Mouse (Mus musculus) liver, embryonic 14.5 days (tissue): ENCODE data around the gene Patz1. TPM values are rescaled to one million over a fixed set of nuclear protein-coding genes. Genes with fewer than 3 reads are reported as not detected.

Experiments
- ATAC-seq: fragments of 200-750 bp; cut with Nextera tagmentation; 2 replicates; pipeline ENCODE4 v1.8.0; 2017; ENCODE audit warnings: moderate number of reproducible peaks, mild to moderate bottlenecking, moderate library complexity; ENCODE audit not compliant: insufficient read depth
- DNase-seq, 3 experiments: peaks; one replicate each; pipeline ENCODE4 v3.0.0-alpha.2; 2012 to 2013; ENCODE audit warnings: low read depth in 3 of 3, low spot score in 3 of 3
- H3K27ac ChIP-seq: fragments of 300-500 bp; sonication (generic); 2 replicates; pipeline ENCODE4 v1.5.1; 2014; ENCODE audit warnings: moderate library complexity, mild to moderate bottlenecking, control low read depth, inconsistent platforms
- H3K27me3 ChIP-seq: fragments of 300-500 bp; sonication (generic); 2 replicates; pipeline ENCODE4 v1.6.1; 2014; ENCODE audit warnings: mild to moderate bottlenecking, low read length, moderate library complexity; ENCODE audit not compliant: control insufficient read depth, insufficient read depth
- H3K36me3 ChIP-seq: fragments of 300-500 bp; sonication (generic); replicated peaks from 2 replicates; pipeline ENCODE4 v1.6.1; 2014; ENCODE audit warnings: low read depth; ENCODE audit not compliant: control insufficient read depth, insufficient read depth
- H3K4me1 ChIP-seq, 2 experiments: fragments of 200-500 bp in 1 of 2; fragments of 300-500 bp in 1 of 2; sonication (generic) in 1 of 2; replicated peaks; 2 replicates each; pipeline ENCODE4 v1.6.1; 2012 to 2014; ENCODE audit warnings: antibody characterized with exemption in 1 of 2, inconsistent platforms in 1 of 2, low read length in 1 of 2; ENCODE audit not compliant: control insufficient read depth in 2 of 2, insufficient read depth in 2 of 2
- H3K4me2 ChIP-seq: fragments of 300-500 bp; sonication (generic); 2 replicates; pipeline ENCODE4 v1.6.1; 2014; ENCODE audit warnings: low read depth, mild to moderate bottlenecking, control low read depth, moderate library complexity
- H3K4me3 ChIP-seq, 2 experiments: fragments of 200-500 bp in 1 of 2; fragments of 300-500 bp in 1 of 2; sonication (generic) in 1 of 2; 2 replicates each; pipeline ENCODE4 v1.5.1; 2012 to 2014; ENCODE audit warnings: low read depth in 2 of 2, low read length in 2 of 2, mild to moderate bottlenecking in 2 of 2, control low read depth in 1 of 2, inconsistent platforms in 1 of 2, moderate library complexity in 1 of 2; ENCODE audit not compliant: insufficient read depth in 1 of 2
- H3K9ac ChIP-seq: fragments of 300-500 bp; sonication (generic); replicated peaks from 2 replicates; pipeline ENCODE4 v1.6.1; 2014; ENCODE audit warnings: mild to moderate bottlenecking, control low read depth, moderate library complexity
- H3K9me3 ChIP-seq: fragments of 300-500 bp; sonication (generic); 2 replicates; pipeline ENCODE4 v1.6.1; 2016; ENCODE audit warnings: low read length, mixed read lengths; ENCODE audit not compliant: control insufficient read depth
- CTCF ChIP-seq: IDR thresholded peaks from 2 replicates; pipeline ENCODE4 v1.5.1; 2016; ENCODE audit warnings: antibody characterized with exemption, low read depth, control low read depth
- EP300 ChIP-seq: IDR thresholded peaks from 2 replicates; pipeline ENCODE4 v1.6.1; 2016; ENCODE audit warnings: antibody characterized with exemption, low read depth
- WGBS: fragments of 180-500 bp; shearing (Covaris S2); extraction: QIAGEN DNeasy Blood & Tissue Kit; methylation state at CpG from one replicate; pipeline ENCODE4 v1.1.7; 2014; ENCODE audit not compliant: insufficient replicate concordance; 5-methylcytosine and 5-hydroxymethylcytosine counted together
- polyA plus RNA-seq, 2 experiments: library from polyadenylated mRNA; depleted of rRNA in 1 of 2; stranded (reverse) in 1 of 2; unstranded in 1 of 2; fragments of >200 nt; fragmentation: Nextera tagmentation in 1 of 2; extraction: Ambion mirVana in 1 of 2; gene quantifications; 2 replicates each; pipeline versions ENCODE4 v1.2.1 to v1.2.3; 2012 to 2014

The Patz1 gene
- polyA plus RNA-seq, 2 experiments: 11.6 to 16.2 TPM

GRCm38 (mm10) chr11:3302792-3303191 lies 14.1 kb downstream of the Patz1 start:
- no peaks in the 10 kb centered on the region for H3K4me1 ChIP-seq
- no peak overlapping the region for H3K27ac ChIP-seq
- no peak overlapping the region for H3K4me2 ChIP-seq
- no peak overlapping the region for H3K9ac ChIP-seq
- no peak overlapping the region for H3K4me3 ChIP-seq
- H3K36me3 ChIP-seq: peaks cover 48% of the 10 kb centered on the region
- no peaks in the 10 kb centered on the region for H3K9me3 ChIP-seq
- H3K27me3 ChIP-seq: no peaks in the 10 kb centered on the region
- DNase-seq (no peak), ATAC-seq (no peak)
- WGBS: 74% methylated on average over 4 of the region's 4 CpGs
- TF ChIP-seq CTCF: no peak
- no peak for TF ChIP-seq EP300

DNA sequence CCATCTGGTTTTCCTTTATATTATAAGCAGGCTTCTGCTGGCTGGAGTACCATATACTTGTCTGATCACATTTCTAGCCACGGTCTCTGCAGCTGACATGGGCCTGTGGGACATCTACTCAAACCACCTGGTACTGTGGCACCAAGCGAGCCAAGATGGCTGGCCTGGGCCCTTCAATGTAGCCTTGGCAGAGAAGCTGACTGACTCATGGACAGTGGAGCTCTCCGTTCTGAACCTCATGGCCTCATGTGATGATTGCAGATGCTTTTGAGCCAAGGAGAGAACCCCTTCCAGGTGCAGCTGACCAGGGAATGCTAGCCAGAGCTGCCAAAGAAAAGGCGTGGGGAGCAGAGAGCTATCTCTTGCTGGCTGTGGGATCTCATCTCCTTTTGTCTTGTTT lies 17.1 kb downstream of the Patz1 start:
- H3K4me3 ChIP-seq: no peak overlapping the region
- TF ChIP-seq EP300: no peak
- TF ChIP-seq CTCF: no peak
- DNase-seq (no peak), ATAC-seq (no peak)
- H3K27ac ChIP-seq: no peak overlapping the region
- peaks cover 56% of the 10 kb centered on the region for H3K36me3 ChIP-seq
- H3K4me2 ChIP-seq: no peak overlapping the region
- no peaks in the 10 kb centered on the region for H3K9me3 ChIP-seq
- no peak overlapping the region for H3K9ac ChIP-seq
- H3K4me1 ChIP-seq: peaks cover 0 to 4% of the 10 kb centered on the region in 2 experiments; a peak in 2 of 4 replicates
- H3K27me3 ChIP-seq: no peaks in the 10 kb centered on the region
- WGBS: 74% methylated on average over 4 of the region's 4 CpGs

DNA sequence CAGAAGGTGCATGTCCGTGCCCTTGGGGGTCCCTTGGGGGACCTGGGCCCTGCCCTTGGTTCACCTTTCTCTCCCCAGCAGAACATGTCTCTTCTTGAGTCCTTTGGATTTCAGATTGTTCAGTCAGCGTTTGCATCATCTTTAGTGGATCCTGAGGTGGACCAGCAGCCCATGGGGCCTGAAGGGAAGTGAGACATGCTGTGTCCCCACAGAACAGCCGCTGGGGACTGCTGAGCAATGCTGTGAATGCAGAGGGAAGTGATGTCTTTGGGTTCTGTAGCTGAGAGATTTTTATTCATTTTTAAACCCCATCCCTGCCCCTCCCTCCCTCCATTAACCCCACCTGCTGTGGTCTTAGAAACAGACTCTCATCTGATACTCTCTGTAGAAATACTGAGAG lies 19.2 kb downstream of the Patz1 start:
- no peak for ATAC-seq
- 61% methylated on average over 3 of the region's 3 CpGs for WGBS
- no peak overlapping the region for H3K27ac ChIP-seq

GRCm38 (mm10) chr11:3309884-3310283 lies 21.2 kb downstream of the Patz1 start:
- H3K27me3 ChIP-seq: no peaks in the 10 kb centered on the region
- peaks cover 4 to 24% of the 10 kb centered on the region in 2 experiments; a peak in 2 of 4 replicates for H3K4me1 ChIP-seq
- H3K27ac ChIP-seq: no peak overlapping the region
- H3K9me3 ChIP-seq: no peaks in the 10 kb centered on the region
- no peak overlapping the region for H3K4me2 ChIP-seq
- DNase-seq (no peak), ATAC-seq (no peak)
- H3K36me3 ChIP-seq: peaks cover 36% of the 10 kb centered on the region
- H3K9ac ChIP-seq: no peak overlapping the region
- TF ChIP-seq CTCF (no peak), EP300 (no peak)
- no peak overlapping the region for H3K4me3 ChIP-seq
- WGBS: 58% methylated on average over 4 of the region's 4 CpGs

More for the DNA sequence above, 19.2 kb downstream of the Patz1 start:
- Histone ChIP-seq H3K9me3 (no peaks in the 10 kb centered on the region), H3K4me1 (peaks cover 4 to 14% of the 10 kb centered on the region in 2 experiments; a peak in 2 of 4 replicates), H3K9ac (no peak overlapping the region), H3K36me3 (peaks cover 47% of the 10 kb centered on the region), H3K4me3 (no peak overlapping the region), H3K4me2 (no peak overlapping the region), H3K27me3 (no peaks in the 10 kb centered on the region)
- no peak for TF ChIP-seq EP300
- TF ChIP-seq CTCF: no peak
- no peak for DNase-seq

- 34% methylated on average over 10 of the region's 10 CpGs for WGBS
- H3K9me3 ChIP-seq: no peaks in the 10 kb centered on the region
- ATAC-seq (peak; percentile 27; the same call in 1 of the 2 replicates), DNase-seq (no peak)
- TF ChIP-seq CTCF (no peak), EP300 (no peak)
- peaks cover 4 to 24% of the 10 kb centered on the region in 2 experiments; a peak in 2 of 4 replicates for H3K4me1 ChIP-seq
- H3K9ac ChIP-seq: no peak overlapping the region
- H3K27me3 ChIP-seq: no peaks in the 10 kb centered on the region
- H3K4me2 ChIP-seq: no peak overlapping the region
- peaks cover 30% of the 10 kb centered on the region for H3K36me3 ChIP-seq
- no peak overlapping the region for H3K27ac ChIP-seq
- no peak overlapping the region for H3K4me3 ChIP-seq
Observed at GRCm38 (mm10) chr11:3310789-3311585, 22.3 kb downstream of the Patz1 start.
